Mouse (Mus musculus): Measurements from ENCODE around the gene Ipo11.

- no peak for TF ChIP-seq CTCF (IDR thresholded peaks at IDR 0.05; ENCODE audit: control insufficient read depth, insufficient read depth, low read length)
- no peak for TF ChIP-seq POLR2A (IDR thresholded peaks at IDR 0.05; ENCODE audit: borderline replicate concordance, control insufficient read depth, low read depth, low read length)
Measured at GRCm38 (mm10) chr13:106928296-106928695, 8.5 kb downstream of the Ipo11 start.
